Mouse (Mus musculus): ENCODE results near the gene Phactr2.

DNA sequence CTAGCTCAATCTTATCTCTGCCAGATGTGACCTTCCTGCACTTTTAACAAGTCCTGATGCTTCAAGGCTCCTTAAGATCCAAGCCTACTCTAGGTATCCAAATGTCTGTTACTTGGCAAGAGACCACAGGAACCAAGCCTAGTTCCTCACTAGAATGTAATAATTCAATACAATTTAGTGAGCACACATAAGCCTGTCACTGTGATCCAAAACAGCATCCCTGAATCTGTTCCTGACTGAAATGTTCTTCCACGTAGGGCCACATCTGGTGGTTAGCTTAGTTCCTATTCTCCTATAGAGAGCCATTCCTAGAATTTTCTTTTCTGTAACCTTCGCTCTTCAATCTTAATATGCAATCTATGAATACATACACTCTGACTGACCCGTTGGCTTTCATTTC is 287.5 kb downstream of the Phactr2 start:
- TF ChIP-seq CTCF (IDR thresholded peaks at IDR 0.05; ENCODE audit: low read depth) (no peak), EP300 (optimal IDR thresholded peaks at IDR 0.05) (no peak)

Measured in stomach, postnatal 0 days (tissue).